Mouse (Mus musculus) right cerebral cortex, postnatal 14 days (tissue): Measurements from ENCODE around the gene Tmem132d.

Source experiments
- DNase-seq: peaks from one replicate; pipeline ENCODE4 v3.0.0; 2022

Gene Tmem132d

GRCm38 (mm10) chr5:128432916-128433315 is at the start of gene Tmem132d:
Tmem132d (minus strand) TSS chr5:128433077.
- DNase-seq, result peak; percentile 77

DNA sequence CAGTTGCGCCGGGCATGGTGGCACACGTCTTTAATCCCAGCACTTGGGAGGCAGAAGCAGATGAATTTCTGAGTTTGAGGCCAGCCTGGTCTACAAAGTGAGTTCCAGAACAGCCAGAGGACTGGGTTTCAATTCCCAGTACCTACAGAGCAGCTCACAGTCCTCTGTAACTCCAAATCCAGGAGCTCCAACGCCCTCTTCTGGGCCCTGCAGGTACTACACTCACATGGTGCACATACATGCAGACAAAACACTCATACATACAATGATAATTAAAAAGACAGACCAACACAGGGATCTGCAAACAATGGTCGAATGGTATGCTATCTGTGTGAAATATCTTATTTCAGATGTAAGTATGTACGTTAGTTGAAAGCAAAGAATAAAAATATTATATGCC is 47.9 kb upstream of the Tmem132d start:
- no peak for DNase-seq

- no peak for DNase-seq
These were observed 42.5 kb upstream of the Tmem132d start for GRCm38 (mm10) chr5:128475372-128475771.

- no peak for DNase-seq
These were observed 36.9 kb upstream of the Tmem132d start for GRCm38 (mm10) chr5:128469812-128470211.

DNA sequence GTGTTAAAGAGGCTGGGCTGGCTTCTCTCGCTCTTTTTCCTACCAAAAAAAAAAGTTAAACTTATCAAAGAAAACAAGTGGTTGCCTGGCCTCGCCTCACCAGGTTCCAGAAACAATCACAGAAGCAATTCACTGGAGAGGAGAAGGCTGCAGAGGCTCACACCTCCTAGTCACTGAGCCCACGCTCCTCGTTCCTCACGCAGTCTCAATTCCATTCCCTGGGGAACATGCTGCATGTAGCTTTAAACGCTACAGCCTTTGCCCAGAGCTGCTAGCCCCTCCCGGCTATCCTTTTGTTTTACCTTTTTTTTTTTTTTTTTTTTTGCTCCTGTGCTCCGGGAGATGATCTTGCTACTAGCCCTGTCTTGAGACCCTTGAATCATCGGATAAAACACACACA is 31.6 kb upstream of the Tmem132d start:
- no peak for DNase-seq

- no peak for DNase-seq
These were observed 27.7 kb upstream of the Tmem132d start for GRCm38 (mm10) chr5:128460605-128461004.

GRCm38 (mm10) chr5:128455732-128456131 is 22.9 kb upstream of the Tmem132d start:
- no peak for DNase-seq

DNA sequence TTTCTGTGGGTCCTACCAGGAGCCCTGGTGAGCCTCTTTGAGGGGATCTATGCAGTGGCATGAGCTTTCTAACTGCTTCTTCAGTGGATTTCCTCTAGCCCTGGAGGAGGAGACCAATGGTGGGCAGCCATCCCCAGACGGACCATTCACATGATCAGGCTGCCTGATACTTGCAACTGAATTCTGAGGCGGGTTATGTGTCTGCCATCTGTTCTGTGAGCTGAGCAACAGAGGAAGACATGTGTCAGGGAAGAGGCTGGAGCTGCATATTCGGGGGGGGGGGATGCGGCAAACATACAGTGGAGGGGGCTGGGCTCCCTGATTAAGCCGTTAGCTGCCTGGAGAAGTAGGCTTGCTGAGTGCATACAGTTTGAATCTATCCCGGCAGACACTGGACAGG is 19.3 kb upstream of the Tmem132d start:
- no peak for DNase-seq

GRCm38 (mm10) chr5:128450808-128451207 is 17.9 kb upstream of the Tmem132d start:
- no peak for DNase-seq

DNA sequence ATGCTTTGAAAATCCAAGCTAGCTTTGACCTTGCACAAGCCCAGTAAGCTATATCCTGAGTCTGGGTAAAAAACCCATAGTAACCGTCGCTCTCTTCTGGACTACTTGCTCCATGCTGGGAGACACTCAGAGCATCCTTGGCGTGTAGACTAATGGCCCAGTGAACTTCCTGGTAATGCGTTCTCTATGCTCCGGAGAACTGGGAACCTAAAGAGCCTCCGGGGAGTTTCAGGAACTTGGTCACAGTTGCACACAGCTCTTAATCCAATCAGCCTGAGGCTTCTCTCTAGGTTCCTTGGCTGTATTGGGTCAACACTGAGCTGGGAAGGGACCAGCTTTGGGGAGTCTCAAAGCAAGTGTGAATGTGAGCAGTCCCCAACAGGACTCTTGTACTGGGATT is 12.0 kb upstream of the Tmem132d start:
- no peak for DNase-seq

GRCm38 (mm10) chr5:128443848-128444247 is 11.0 kb upstream of the Tmem132d start:
- no peak for DNase-seq

DNA sequence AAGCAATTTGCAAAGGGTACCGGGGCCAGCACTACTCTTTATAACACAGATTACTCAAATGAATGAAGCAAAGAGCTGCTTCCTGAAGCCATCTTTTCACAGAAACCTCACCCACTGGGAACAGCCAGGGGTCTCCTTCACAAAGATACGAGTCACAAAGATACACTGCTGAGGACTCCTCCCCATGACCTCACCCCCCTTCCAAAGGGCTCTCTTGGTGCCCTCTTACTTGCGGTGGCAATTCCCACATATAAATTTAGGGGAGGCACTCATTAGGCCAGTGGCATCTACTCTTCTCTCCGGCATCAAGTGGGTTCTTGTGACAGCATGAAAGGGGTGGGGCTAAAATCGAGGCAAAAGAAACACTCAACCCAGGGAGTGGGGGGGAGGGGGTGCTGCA is 8.2 kb upstream of the Tmem132d start:
- DNase-seq, result no peak

GRCm38 (mm10) chr5:128439828-128440227 is 7.0 kb upstream of the Tmem132d start:
- peak; percentile 78 for DNase-seq

DNA sequence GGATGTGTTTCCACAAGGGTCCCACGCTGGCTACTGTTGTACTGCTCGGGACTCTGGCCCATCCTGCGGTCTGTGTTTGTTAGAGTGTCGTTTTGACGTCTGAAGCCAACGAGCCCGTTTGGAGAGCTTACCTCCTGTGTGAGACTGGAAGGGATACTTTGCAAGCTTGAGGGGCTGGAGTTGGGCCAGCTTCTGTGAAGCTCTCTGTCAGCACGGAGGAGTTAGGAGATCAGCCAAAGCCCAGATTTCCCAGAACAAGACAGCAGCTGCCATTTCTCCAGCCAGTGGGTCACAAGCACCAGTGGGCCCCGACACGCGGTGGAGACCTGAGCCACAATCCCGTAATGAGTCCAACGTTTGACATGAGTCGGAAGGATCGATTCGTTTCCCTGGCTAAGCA is 5.2 kb upstream of the Tmem132d start:
- peak; percentile 43 for DNase-seq

- peak; percentile 89 for DNase-seq
These were observed 4.0 kb upstream of the Tmem132d start for GRCm38 (mm10) chr5:128436909-128437308.

GRCm38 (mm10) chr5:128435683-128436082 is 2.8 kb upstream of the Tmem132d start:
- peak; percentile 34 for DNase-seq

GRCm38 (mm10) chr5:128433786-128434185 is 909 bp upstream of the Tmem132d start:
- no peak for DNase-seq

GRCm38 (mm10) chr5:128432422-128432821 is 455 bp downstream of the Tmem132d start:
- peak; percentile 21 for DNase-seq

GRCm38 (mm10) chr5:128424636-128425035 is 8.2 kb downstream of the Tmem132d start:
- DNase-seq, result no peak

DNA sequence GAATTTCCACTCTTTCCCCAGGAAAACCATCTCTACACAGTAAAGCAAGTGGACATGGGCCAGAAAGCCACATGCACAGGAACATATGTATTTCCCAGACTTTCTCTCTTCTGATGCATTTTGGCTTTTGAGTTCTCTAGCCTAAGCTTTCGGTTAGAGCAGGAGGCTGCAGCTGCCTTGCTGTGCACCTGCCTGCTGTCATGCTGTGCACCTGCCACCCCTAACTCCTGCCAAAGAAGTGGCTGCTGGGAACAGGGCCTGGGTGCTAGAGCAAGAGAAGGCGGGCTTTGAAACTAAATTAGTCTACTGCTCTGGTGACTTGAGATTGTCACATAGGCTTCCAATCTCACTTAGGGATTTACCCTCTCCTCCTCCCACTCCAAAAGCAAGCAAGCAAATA is 8.7 kb downstream of the Tmem132d start:
- no peak for DNase-seq

DNA sequence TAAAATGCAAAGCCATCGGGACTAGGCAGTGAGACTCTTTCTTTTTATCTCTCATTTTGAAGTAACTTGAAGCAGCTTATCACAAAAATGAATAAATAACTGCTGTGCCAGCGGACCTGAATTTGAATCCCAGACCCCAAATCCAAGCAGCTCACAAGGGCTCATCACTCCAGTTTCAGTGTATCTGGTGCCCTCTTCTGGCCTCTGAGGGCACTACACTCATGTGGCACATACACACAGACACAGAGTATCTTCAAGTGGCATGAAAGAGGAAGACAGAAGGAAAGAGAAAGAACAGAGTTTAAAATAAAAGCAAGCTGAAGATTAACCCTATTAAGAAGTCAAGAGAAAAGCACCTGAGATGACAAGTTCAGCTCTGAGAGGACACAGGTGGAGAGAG is 10.8 kb downstream of the Tmem132d start:
- no peak for DNase-seq

DNA sequence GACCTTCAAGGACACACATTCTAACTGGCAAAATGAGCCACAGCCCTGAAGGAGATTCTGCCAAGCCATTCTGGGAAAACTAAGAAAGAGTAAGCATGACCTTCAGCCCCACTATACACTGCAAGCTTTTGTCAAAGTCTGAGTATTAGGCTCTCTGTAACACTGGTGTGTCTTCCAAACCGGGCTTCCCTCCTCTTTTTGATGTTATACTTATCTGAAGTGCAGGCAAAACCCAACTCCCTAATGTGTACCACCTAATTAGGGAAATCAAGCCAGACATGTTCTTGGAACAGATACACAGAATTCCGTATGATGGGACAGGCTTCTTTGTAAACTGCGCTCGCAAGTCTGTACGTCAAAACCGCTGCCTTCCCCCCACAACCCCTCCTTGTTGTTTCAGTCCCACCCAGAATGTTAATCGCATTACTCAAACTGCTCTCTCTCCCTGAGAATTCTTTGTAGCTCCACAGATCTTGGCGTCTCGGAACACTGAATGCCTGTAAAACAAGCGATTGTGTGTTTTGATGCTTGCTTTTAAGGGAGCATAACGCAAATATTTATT is 14.6 kb downstream of the Tmem132d start:
- DNase-seq, result no peak

DNA sequence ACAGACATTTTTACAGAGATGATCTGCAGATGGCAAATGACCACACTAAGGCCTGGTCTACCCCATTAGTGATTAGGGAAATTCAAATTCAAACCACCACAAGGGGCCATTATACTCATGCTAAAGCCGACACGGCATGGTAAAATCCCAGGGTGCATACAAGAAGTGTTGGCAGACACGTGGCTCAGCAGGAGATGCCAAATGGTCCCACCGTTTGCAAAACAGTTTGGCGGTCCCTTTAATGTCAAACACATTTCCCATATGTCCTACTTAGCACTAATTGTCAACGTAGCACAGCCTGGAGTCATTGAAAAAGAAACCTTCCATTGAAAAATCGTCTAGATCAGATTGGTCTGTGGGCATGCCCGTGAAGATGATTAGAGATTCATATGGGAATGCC is 18.8 kb downstream of the Tmem132d start:
- DNase-seq, result no peak

GRCm38 (mm10) chr5:128412306-128412705 is 20.6 kb downstream of the Tmem132d start:
- DNase-seq, result no peak

DNA sequence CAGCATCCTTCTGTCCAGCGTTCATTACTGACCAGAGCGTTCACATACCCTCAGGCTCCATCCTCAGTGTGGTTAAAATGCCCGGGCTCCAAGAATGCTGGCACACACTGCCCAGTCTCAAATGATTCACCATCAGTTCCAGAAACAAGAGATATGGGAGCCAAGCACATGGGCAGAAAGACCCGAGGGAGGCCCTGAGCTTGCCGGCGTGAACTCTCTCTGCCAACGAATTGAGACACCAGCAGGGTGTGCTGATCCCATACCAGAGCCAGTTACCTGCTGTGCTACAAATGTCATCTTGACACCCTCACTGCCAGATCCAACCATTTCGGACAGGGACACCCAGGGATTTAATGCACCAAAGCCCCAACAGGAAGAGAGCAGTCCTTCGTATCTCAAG is 25.3 kb downstream of the Tmem132d start:
- DNase-seq, result no peak

DNA sequence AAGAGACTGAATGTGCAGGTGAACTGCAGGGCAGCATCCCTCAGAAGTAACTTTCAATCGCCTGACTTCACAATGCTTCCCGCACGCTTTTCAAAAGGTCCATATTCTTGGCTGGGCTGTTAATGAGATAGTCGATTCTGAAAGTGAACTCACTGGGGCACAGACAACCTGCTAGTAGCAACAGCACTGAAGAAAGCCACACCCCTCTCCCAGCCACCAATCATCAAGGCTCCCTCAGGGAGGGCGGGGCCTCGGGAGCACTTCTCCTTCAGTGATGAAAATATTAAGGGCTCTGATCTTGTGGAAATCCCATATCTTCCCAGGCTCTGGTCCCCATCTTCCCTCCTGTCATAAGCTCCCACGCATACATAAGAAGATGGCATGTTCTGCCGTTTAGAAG is 27.8 kb downstream of the Tmem132d start:
- no peak for DNase-seq
